Mouse (Mus musculus): ENCODE measurements around the gene Dynlt1b.
A peak's percentile ranks its signal among the peaks of the same experiment; 100 is the strongest.
"Not testable (repeated sequence)": the region's sequence is repeated elsewhere in the genome, so short reads cannot be mapped to it uniquely, and the experiment has no call there.

Gene Dynlt1b

DNA sequence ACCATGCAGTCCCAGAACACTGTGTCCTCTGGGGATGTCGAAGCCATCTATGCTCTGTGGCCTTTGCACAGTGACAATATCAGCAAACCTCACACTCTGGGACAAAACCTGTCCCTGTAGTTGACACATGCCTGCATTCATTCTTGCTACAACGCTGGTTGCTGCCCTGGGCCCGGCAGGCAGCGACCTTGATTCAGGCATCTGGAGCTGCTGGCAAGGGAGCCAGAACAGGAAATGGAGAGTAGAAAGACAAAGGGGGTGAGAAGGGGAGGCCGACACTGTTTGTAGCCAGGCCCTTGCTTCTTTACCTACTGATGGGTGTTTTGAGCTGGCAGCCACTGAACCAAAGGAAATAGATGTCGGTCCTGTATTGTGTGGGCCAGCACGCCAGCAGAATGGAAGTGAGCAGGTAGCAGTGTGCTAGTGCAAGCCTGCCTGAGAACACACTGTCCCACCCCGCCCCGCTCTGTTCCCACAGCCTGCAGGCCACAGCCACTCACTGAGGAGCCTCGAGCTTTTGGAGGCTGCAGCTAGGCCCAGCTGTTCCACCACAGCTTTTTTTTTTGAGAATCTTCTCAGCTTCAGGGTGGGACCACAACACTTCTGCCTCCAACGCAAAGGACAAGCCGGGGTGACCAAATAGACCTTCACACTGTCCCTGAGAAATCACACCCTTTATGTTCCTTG lies 5.5 kb upstream of the Dynlt1b start:
- not testable (repeated sequence) for DNase-seq (ENCODE audit: low read depth)

DNA sequence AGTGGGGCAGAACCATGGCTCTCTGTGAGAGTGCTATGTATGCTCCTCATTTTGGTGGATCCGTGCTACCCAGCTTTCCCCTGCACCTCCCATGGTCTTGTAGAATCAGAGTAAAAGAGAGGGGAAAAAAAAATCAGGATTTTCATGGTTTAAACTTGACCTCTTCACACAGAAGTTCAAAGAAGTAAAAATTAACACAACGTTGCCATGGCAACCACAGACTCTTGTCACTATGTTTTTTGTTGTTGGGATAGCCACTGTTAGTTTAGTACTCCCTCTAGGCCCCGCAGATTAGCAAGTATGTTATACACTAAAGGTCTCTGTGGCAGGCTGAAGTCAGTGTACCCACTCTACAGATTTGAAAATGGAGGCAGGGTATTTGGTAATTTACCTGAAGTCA lies 4.6 kb upstream of the Dynlt1b start:
- DNase-seq (ENCODE audit: low read depth), result not testable (repeated sequence)

DNA sequence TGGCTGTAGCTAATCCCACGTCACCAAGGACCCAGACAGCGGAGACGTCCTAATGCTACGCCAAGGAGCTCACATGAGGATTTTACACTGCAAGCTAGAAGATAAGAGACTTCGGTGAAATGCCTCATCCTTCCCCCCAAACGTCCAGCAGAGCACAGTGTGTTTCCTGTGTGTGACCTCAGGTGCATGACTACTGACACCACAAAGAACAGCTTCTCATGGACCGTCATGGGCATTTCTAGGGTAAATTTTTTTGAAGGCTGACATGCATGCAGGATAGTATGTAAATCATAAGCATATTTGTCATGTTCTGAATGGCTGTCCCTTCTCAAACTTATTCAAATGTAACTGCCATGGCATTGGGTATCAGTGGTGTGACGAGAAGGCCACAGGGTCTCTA lies 3.0 kb upstream of the Dynlt1b start:
- peak; percentile 42 for DNase-seq (ENCODE audit: low read depth)

DNA sequence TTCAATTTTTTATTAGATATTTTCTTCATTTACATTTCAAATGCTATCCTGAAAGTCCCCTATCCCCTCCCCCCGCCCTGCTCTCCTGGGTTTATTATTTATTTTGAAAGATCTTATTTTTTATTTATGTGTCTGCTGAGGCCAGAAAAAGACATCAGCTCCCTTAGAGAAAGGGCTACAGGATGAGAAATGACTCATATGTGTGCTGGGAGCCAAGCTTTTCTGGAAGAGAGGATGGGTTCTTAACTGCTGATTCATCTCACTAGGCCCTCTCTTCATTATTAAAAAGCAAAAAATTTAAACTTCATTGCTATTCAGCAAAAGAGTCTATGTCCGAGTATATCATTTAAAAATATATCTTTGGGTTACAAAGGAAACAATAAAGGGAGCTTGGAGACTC lies 986 bp upstream of the Dynlt1b start:
- DNase-seq (ENCODE audit: low read depth), result peak; percentile 55

DNA sequence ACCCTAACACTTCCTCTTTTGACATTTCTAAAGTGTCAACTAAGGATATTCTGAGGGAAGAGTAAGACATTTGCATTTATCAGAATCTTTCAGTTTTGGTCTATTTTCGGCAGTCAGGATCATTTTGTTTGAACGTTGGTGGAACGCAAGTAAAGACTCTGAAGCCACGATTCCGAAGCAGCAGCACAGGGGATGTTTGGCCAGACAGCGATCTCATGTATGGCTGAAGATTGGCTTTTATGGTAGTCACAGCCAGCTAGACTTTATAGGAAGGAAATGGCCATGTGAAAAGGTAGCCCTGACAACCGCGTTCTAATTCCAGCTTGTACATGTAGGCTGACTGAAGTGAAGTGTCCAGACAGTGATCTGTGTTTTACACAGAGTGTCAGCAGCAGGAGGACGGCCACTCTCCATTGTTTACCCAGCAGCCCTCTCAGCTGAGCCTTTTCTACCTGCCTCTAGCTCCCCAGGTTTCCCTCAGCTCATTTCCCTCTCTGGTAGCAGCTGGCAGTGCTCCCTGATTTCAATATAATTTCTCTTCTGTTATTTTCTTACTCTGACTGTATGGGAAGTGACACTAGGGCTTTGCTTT lies 594 bp downstream of the Dynlt1b start:
- not testable (repeated sequence) for DNase-seq (ENCODE audit: low read depth)

DNA sequence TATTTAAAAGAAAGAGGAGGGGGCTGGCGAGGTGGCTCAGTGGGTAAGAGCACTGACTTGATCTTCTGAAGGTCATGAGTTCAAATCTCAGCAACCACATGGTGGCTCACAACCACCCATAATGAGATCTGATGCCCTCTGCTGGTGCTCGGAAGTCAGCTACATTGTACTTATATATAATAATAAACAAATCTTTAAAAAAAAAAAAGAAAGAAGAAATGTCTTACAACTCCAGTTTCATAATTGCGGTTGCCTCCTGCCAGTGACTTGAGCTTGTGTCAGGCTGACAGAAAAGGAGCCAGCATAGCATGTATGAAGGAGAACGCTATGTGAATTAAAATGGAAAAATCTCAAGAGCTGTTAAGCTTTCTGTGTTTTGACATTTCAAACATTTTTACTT lies 2.5 kb downstream of the Dynlt1b start:
- peak; percentile 32 for DNase-seq (ENCODE audit: low read depth)

DNA sequence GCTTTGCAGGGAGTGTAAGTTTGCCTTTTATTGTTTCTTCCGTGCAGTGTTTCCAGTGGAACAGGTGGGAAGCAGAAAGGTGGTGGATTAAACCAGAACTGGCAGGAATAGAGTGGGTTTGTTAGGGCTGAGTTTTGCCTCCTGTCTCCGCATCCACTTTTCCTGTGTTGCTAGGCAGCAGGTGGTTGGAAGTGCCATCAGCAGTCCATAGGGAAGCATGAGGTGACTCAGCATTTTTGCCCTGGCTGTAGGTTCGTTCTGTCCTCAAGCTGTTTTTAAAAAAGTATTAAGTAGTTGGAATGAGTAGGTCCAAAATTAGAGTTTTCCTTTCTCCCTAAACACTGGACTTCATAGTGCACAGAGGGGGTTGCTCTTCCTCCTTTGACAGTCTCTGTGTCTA lies 3.8 kb downstream of the Dynlt1b start:
- DNase-seq (ENCODE audit: low read depth), result not testable (repeated sequence)

DNA sequence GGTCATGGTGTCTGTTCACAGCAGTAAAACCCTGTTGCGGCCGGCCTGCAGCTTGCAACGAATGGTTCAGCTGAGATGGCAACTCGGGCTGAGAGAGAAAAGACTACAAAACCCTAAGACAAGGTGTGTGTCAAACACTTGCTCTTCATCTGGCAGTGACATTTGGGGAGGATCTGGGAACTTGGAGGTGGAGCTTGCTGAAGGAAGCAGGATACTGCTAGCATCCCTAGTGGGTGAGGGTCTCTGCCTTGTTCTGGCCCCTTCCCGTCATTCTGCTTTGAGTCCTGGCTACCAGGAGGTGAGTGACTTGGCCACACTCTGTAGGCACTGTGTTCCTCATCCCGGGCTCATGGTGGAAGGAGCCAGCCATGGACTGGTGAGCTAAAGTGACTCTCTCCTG lies 8.2 kb downstream of the Dynlt1b start:
- not testable (repeated sequence) for DNase-seq (ENCODE audit: low read depth)

DNA sequence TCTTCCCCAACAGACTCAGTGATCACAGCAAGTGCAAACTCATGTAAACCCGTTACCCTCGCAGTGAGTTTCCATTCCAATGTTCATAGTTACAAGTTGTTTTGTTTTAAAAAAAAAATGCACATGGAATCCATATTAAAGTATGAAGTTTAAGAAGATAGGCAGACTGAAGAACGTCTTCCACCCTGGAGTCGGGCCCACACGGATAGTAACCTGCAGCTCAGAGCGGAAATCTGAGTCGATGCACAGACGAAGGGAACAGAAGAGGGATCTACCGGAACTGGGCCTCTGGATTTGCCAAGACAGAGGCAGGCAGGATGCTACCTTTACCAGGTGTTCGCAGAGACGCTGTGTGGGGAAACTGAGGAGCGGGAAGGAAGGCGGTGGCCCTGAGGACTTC lies 10.0 kb downstream of the Dynlt1b start:
- not testable (repeated sequence) for DNase-seq (ENCODE audit: low read depth)

DNA sequence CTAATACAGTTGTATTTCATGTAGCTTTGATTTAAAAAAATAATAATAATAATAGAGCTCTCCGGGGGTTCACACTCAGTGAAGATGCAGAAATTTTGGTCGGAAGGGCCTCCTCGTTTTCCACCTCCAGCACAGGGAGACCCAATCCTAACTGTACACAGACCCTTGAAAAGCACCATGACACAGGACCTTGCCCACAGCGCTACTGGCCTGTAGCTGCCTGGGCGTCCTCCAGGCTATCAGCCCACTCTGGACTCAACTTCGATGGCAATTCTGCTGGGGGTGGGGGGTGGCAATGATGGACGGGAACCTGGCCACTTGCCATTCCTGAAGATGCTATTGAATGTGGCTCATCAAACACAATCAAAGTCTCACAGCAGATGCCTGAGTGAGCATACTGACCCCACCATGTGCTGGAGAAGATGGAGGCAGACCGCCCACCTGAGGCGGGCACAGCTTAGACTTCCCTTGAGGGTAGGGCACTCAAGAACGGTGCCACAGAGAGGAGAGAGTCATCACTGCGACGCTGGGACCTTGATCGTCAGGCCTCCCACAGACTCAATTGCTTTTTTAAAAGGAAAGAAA lies 10.7 kb downstream of the Dynlt1b start:
- not testable (repeated sequence) for DNase-seq (ENCODE audit: low read depth)

DNA sequence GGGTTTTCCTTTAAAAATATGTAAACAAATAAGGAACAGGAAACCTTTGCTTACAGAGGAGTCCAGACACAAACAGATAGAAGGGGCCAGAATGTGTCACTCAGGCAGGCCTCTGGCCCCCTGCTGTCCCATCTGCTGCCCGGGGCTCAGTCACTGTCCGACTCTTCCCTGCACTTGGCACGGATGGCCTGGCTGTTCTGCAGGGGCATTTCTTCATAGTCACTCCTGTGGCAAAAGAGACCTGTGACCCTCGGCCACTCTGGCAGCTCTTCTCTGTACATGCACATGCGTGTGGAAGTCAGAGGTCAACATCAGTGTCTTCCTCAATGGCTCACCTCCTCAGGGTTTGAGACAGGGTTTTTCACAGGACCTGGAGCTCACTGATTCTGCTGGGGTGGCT lies 11.3 kb downstream of the Dynlt1b start:
- DNase-seq (ENCODE audit: low read depth), result not testable (repeated sequence)

DNA sequence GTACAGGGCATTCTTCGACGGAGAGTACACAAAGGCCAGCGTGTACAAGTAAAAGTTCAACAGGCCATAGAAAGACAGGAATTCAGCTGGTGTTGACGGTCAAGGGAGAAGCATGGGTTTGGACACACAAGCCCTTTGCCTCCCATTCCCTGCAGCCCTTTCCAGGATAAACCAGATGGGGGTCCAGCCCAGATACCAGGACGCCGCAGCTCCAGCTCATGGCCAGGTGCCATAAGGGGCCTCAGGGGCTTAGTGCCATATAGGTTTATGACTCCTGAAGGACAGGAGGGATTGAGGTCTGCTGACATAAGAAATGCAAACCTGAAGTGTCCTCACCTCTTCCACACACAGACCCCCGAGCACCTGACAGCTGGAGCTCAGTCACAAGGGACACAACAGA lies 12.6 kb downstream of the Dynlt1b start:
- DNase-seq (ENCODE audit: low read depth), result not testable (repeated sequence)

DNA sequence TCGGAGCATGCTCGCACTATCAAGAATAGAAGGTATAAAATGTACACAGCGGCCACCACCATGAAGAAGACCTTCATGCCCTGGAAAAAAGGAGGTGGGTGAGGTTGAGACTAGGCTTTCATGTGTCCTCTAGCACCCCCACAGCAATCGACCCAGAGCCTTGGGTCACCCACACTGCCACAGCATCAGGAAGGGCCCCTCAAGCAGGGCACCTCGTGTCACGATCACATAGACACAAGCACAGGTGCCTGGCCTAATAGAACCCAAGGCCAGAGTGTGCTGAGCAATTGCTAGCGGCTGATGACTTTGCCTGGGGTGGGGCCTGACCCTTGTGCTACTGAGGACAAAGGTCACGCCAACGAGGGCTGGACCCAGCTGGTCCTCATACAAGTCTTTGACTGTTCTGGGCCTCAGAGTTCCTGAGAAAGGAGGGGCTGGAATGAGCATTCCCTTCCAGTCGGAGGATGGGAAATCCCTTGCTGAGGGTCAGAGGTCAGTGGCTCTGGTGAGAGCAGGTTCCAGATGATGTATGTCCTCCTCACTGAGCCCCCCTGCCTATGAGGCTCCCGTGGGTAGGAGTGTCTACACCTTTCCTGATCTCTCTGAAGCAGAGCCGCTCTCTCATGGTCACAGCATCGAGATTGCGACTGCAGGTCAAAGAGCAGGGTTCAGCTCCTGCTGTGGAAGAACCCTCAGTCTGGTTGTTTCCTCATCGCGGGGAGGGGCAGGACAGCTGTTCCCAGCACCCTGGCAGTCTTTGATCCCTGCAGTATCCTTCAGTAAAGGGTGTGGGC lies 16.1 kb downstream of the Dynlt1b start:
- not testable (repeated sequence) for DNase-seq (ENCODE audit: low read depth)

DNA sequence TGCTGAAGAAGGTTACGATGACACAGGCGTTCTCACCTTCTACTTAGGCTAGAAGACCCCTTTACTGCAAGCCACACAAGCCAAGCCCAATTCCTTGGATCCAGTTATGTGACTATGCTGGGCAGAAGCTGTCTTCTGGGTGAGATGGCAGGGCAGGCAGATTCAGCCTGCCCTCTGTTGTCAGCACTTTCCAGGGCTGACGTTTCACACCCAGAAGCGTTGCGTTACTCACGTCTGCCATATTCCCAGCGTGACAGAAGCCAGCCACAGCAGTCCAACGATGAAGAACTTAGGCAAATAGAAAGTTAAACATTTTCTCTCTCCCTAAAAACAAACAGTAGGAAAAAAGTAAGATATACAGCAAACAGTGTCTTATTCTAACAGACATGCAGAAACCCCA lies 18.4 kb downstream of the Dynlt1b start:
- DNase-seq (ENCODE audit: low read depth), result not testable (repeated sequence)

DNA sequence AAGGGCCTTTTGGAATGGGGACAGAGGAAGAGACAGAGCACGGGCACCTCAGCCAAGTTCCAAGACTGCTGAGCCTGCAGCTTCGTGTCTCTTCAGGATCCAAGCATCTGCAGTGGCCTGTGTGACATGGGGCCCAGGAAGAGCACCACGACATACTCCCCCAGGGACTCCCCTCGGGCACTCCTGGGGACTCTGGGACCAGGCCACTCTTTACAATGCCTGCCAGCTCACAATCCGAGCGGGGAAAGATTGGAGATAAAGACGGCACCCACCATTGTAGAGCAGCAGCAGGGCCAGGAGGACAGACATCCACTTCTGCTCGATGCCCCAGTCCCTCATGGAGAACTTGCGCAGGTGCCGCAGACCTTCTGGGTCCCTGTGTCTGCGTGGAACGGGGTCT lies 19.3 kb downstream of the Dynlt1b start:
- not testable (repeated sequence) for DNase-seq (ENCODE audit: low read depth)

DNA sequence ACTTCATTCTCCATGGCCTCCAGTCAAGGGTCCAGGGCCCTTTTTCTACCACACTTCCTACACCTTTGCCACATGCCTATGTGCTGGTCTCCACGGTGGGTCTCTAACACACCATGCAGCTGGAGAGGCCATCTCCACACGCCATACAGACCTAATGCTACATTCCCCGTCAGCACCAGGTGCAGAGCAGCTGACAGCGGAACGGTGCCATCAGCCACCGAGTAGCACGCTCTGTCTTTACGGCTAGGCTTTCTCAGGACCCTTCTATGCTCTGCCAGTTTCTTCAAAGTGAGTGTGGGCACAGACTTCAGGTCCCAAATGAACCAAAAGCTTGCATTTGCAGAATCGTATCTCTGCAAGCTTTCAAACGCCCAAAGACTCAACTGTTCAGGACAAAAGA lies 21.3 kb downstream of the Dynlt1b start:
- DNase-seq (ENCODE audit: low read depth), result not testable (repeated sequence)

DNA sequence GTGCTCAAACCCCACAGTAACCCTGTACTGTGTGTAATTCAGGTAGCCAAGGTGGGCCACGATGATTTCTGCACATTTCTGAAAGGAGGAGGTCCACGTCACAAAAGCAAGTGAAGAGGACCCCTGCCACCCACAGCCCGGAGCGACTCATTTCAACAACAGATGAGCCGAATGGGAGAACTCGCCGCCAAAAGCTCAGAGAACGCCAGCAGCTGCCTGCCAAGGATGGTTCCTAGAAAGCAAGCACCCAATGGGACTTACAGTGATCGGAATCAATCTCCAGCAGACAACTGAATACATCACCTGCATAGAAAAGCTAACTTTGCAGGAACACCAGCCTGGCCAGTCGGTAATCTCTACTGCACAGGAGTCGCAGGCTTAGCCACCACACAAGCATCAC lies 22.8 kb downstream of the Dynlt1b start:
- not testable (repeated sequence) for DNase-seq (ENCODE audit: low read depth)

DNA sequence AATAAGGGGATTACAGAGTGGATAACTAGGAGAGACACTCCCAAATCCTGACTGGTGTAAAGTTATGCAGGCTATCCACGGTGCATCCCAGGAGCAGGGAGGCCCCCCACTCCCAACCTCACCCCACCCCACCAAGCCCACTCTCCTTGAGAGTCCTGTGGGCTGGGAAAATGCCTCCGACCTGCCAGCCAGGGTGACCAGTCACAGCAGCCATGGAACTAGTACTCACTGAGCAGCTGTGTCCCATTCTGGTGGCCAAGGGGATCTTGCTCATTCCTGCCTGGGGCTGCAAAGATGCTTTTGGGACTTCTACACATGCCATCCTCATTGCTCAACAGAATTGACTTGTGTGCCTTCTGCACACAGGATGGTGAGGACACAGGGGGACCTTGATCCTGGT lies 24.8 kb downstream of the Dynlt1b start:
- not testable (repeated sequence) for DNase-seq (ENCODE audit: low read depth)

DNA sequence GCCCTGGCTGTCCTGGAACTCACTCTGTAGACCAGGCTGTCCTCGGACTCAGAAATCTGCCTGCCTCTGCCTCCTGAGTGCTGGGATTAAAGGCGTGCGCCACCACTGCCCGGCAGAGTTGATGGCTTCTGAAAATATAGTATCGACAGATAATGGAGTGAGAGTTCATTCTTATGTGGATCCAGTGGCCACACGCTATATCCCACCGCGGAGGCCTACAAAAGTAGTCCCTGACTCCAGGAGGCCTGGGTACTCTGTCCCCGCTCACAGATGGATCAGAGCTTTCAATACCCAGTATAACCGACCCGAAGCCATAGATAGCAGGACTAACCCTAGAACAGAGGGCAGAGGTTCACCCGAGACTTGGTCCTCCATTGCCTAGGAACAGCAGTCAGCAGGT lies 26.0 kb downstream of the Dynlt1b start:
- DNase-seq (ENCODE audit: low read depth), result not testable (repeated sequence)

DNA sequence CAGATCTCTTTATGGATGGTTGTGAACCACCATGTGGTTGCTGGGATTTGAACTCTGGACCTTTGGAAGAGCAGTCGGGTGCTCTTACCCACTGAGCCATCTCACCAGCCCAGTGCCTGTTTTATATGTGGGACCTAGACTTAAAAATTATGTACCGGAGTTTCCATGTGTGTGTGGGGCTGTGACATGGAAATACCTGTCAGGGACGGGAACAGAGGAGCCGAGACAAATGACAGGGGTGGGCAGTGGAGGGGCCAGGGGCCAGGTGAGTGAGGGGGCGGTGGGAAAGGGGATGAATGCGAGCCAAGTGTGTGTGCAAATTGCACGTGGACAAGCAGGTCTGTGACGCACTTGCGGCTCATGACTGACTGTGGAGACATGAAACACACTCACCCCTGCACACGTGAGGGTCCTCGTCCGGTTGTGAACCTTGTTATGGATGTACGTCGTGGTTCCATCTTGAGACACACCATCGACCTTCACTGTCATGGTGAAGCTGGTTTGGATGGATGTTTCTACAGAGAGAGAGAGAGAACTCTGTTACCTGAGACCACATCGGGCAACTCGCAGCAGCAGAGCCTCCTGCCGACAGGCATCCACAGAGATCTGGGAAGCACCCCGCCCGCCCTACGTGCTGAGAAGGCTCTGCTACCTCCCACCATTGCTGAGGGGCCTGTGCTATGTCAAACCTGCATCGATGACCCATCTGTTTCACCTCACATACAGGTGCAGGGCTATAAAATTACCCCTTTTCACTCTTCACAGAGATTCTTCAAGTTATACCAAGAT lies 26.9 kb downstream of the Dynlt1b start:
- not testable (repeated sequence) for DNase-seq (ENCODE audit: low read depth)

DNA sequence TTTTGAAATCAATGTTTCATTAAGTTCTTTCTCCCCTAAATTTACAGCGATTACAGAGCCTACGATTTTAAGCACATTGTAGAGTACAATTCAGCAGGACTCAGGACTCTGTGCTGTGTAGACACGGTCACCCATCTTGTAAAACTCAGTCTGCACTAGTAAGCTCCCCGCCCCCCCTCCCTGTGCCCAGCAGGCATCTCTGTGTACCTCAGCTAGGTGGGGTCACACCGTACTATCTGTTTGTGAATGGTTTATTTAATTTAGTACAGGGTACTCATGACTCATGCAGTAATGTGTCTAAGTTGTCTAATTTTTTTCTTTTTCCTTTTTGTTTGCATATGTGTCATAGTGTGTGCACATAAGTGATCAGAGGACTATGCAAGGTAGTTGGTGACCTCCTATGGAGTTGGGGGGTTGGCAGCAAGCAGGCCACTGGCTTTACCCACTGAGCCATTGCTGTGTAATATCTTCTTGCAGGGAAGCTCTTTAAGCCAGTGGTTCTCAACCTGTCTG lies 31.2 kb downstream of the Dynlt1b start:
- not testable (repeated sequence) for DNase-seq (ENCODE audit: low read depth)

DNA sequence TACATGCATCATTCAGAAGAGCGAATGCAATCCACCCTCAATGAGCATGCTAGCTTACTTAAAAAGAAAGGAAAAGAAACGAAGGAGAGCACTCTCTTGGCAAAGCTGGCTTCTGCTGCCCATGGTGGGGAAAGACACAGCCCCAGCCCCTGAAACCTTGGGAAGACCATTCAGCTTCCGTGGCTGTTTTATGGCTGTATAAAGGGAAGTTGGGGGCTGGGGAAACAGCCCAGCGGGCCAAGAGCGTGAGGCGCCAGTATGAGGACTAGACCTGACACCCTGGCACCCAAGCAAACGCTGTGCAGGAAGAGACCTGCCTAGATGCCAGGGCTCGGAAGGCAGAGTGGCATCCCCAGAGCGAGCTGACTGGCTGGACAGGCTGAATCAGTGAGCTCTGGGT lies 35.8 kb downstream of the Dynlt1b start:
- not testable (repeated sequence) for DNase-seq (ENCODE audit: low read depth)

Data from 416B (cell line).